8 mouse cellular contexts compared by ENCODE assay signal in genomic region chr10:80656130-80656862, GRCm38 (mm10). TPM values are rescaled to one million over a fixed set of nuclear protein-coding genes. Genes with fewer than 3 reads are reported as not detected.
DNase-seq lines count a peak whose midpoint lies in the region; ATAC-seq lines count a peak whose summit lies in the region.

No protein-coding gene starts in this region.

- under 1% methylated on average over 50 of the region's 72 CpGs for WGBS in intestine, embryonic 14.5 days

- DNase-seq in adrenal gland, adult (ENCODE audit: inconsistent age in 2 of 2, low spot score in 1 of 2), result peak; percentile 97 to 99
- peak; percentile 100 for DNase-seq in embryo, embryonic 10.5 days (ENCODE audit: low spot score)
- DNase-seq in gastrocnemius, postnatal 14 days, result peak; percentile 98
- DNase-seq in intestine, embryonic 14.5 days (ENCODE audit: low spot score), result peak; percentile 99
- DNase-seq in left cerebral cortex, postnatal 14 days (ENCODE audit: low spot score in 2 of 2), result peak; percentile 94
- peak; percentile 99 for DNase-seq in mesoderm, embryonic 11.5 days (ENCODE audit: low read depth, low spot score)
- DNase-seq in right cerebral cortex, postnatal 36 days (ENCODE audit: low spot score in 2 of 2), result peak; percentile 90 to 94
- DNase-seq in yolk sac, embryonic 10.5 days (ENCODE audit: low spot score), result peak; percentile 99

- intact Hi-C loops in gastrocnemius, postnatal 14 days (cut with DNase I; ENCODE audit: low total_unique reads), result no loop called here
- intact Hi-C loops in left cerebral cortex, postnatal 14 days (cut with DNase I), result loop anchor here (2.0 kb wide), 1 partner anchor 19 kb away; no protein-coding TSS in a partner anchor

- peak overlapping the region; percentile 71 for H3K9ac ChIP-seq in intestine, embryonic 14.5 days (ENCODE audit: low read length)

- H3K9me3 ChIP-seq in intestine, embryonic 14.5 days (ENCODE audit: control insufficient read depth, low read length), result no peaks in the 10 kb centered on the region

- peak; percentile 83 for ATAC-seq in intestine, embryonic 14.5 days (replicated peaks; ENCODE audit: low FRiP score, low TSS enrichment, low read depth)

- peak overlapping the region; percentile 79 for H3K27ac ChIP-seq in intestine, embryonic 14.5 days (ENCODE audit: low read depth)

- peaks cover 14% of the 10 kb centered on the region for H3K4me1 ChIP-seq in intestine, embryonic 14.5 days (replicated peaks; ENCODE audit: control insufficient read depth, insufficient read depth, low read length)

- no peaks in the 10 kb centered on the region; the same call in 1 of the 2 replicates for H3K36me3 ChIP-seq in intestine, embryonic 14.5 days (ENCODE audit: control insufficient read depth, insufficient read depth, low read length)

- peak overlapping the region; percentile 89 for H3K4me3 ChIP-seq in intestine, embryonic 14.5 days (ENCODE audit: low read depth, low read length)

- H3K4me2 ChIP-seq in intestine, embryonic 14.5 days (ENCODE audit: low read length), result peak overlapping the region; percentile 76

- no peaks in the 10 kb centered on the region for H3K27me3 ChIP-seq in intestine, embryonic 14.5 days (replicated peaks; ENCODE audit: control insufficient read depth, insufficient read depth, low read length)

RNA-seq across cellular contexts. Expression of gene Btbd2, which starts 0.6 kb away (rescaled TPM):
- total RNA-seq in gastrocnemius, postnatal 14 days (2021), result 10 to 100 TPM; 30.1 to 34.4 TPM
- polyA plus RNA-seq in intestine, embryonic 14.5 days (2014; fragmentation: Nextera tagmentation; extraction: Ambion mirVana), result 55.8 and 73.1 TPM in 2 replicates
- 10 to 100 TPM; 88.3 to 93.5 TPM for total RNA-seq in left cerebral cortex, postnatal 14 days (2021)

RNA-seq across cellular contexts. Expression of gene Mknk2, which starts 21.6 kb away (rescaled TPM):
- 100 to 1,000 TPM; 167 to 186 TPM for total RNA-seq in gastrocnemius, postnatal 14 days (2021)
- polyA plus RNA-seq in intestine, embryonic 14.5 days (2014; fragmentation: Nextera tagmentation; extraction: Ambion mirVana), result 68.2 and 71.1 TPM in 2 replicates
- total RNA-seq in left cerebral cortex, postnatal 14 days (2021), result 10 to 100 TPM; 38.4 to 46.7 TPM

RNA-seq across cellular contexts. Expression of gene Csnk1g2, which starts 33.7 kb away (rescaled TPM):
- total RNA-seq in gastrocnemius, postnatal 14 days (2021), result 100 to 1,000 TPM in 1 of 2 experiments, 10 to 100 TPM in 1; 94.3 to 105 TPM
- 66.5 and 116 TPM in 2 replicates for polyA plus RNA-seq in intestine, embryonic 14.5 days (2014; fragmentation: Nextera tagmentation; extraction: Ambion mirVana)
- 100 to 1,000 TPM; 188 to 196 TPM for total RNA-seq in left cerebral cortex, postnatal 14 days (2021)

RNA-seq across cellular contexts. Expression of gene Mob3a, which starts 45.5 kb away (rescaled TPM):
- 1 to 10 TPM; 5.5 to 7.4 TPM for total RNA-seq in gastrocnemius, postnatal 14 days (2021)
- 38.6 and 47.1 TPM in 2 replicates for polyA plus RNA-seq in intestine, embryonic 14.5 days (2014; fragmentation: Nextera tagmentation; extraction: Ambion mirVana)
- total RNA-seq in left cerebral cortex, postnatal 14 days (2021), result 10 to 100 TPM; 15.0 to 20.2 TPM

RNA-seq across cellular contexts. Expression of gene Izumo4, which starts 45.7 kb away (rescaled TPM):
- 1 to 10 TPM; 3.2 to 3.5 TPM for total RNA-seq in gastrocnemius, postnatal 14 days (2021)
- polyA plus RNA-seq in intestine, embryonic 14.5 days (2014; fragmentation: Nextera tagmentation; extraction: Ambion mirVana), result 15.5 and 15.9 TPM in 2 replicates
- 10 to 100 TPM; 52.8 to 55.3 TPM for total RNA-seq in left cerebral cortex, postnatal 14 days (2021)

Comparison
In these comparisons a context has a peak if more than half of its experiments do, and no peak if none do; other contexts are left out.
1. Peak in every context shown above with its lines: DNase-seq, ATAC-seq, H3K4me3 ChIP-seq and H3K27ac ChIP-seq.